In the genomic region with DNA sequence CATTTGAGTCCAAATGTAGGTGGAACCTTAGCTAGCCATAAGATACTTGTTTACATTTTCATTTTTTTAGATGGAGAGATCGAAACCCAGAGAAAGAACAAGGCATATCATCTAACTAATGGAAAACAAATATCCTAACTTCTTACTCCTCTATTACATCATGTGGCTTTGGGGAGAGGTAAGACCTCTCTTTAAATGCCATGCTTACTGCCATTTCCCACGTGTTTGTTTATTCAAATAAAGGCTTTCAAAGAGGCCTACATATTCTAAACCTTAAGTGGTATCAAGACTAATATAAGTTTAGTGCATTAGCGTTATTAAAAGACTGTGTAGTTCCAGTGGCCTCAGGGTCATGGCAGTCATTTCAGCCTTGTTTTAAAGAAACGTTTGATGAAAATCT, we compare ENCODE assay signal across 31 mouse cellular contexts.
"Had no signal": no experiment of that assay in that cellular context is flagged by ENCODE, and none has a peak within 500 bp of the region (broad histone marks: within the 10 kb centered on the region; RNA-seq: fewer than 3 reads in every experiment).

No protein-coding gene starts in this region.

- H3K4me3 ChIP-seq: limb, embryonic 10.5 days; limb, embryonic 12.5 days; limb, embryonic 13.5 days; limb, embryonic 15.5 days; liver, embryonic 12.5 days; liver, embryonic 13.5 days; liver, embryonic 15.5 days; lung, embryonic 15.5 days; megakaryocyte, embryonic 14.5 days; midbrain, embryonic 10.5 days; midbrain, embryonic 12.5 days; midbrain, embryonic 13.5 days; midbrain, embryonic 15.5 days; neural tube, embryonic 12.5 days had no signal

- H3K27me3 ChIP-seq: limb, embryonic 12.5 days; limb, embryonic 13.5 days; limb, embryonic 15.5 days; liver, embryonic 12.5 days; liver, embryonic 13.5 days; liver, embryonic 15.5 days; lung, embryonic 15.5 days; megakaryocyte, embryonic 14.5 days; midbrain, embryonic 12.5 days; midbrain, embryonic 13.5 days; midbrain, embryonic 15.5 days; neural tube, embryonic 12.5 days had no signal

- H3K9ac ChIP-seq: limb, embryonic 12.5 days; limb, embryonic 13.5 days; limb, embryonic 15.5 days; liver, embryonic 12.5 days; liver, embryonic 13.5 days; liver, embryonic 14.5 days; liver, embryonic 15.5 days; liver, postnatal 0 days; lung, embryonic 14.5 days; lung, embryonic 15.5 days; midbrain, embryonic 12.5 days; midbrain, embryonic 13.5 days; midbrain, embryonic 15.5 days; neural tube, embryonic 12.5 days had no signal

- H3K9me3 ChIP-seq: limb, embryonic 10.5 days; limb, embryonic 12.5 days; limb, embryonic 13.5 days; limb, embryonic 15.5 days; liver, embryonic 12.5 days; liver, embryonic 13.5 days; liver, embryonic 15.5 days; lung, embryonic 15.5 days; megakaryocyte, embryonic 14.5 days; midbrain, embryonic 10.5 days; midbrain, embryonic 12.5 days; midbrain, embryonic 13.5 days; midbrain, embryonic 15.5 days; neural tube, embryonic 12.5 days had no signal

- H3K4me2 ChIP-seq: limb, embryonic 12.5 days; limb, embryonic 13.5 days; limb, embryonic 15.5 days; liver, embryonic 11.5 days; liver, embryonic 12.5 days; liver, embryonic 13.5 days; liver, embryonic 15.5 days; lung, embryonic 14.5 days; lung, embryonic 15.5 days; midbrain, embryonic 11.5 days; midbrain, embryonic 12.5 days; midbrain, embryonic 13.5 days; midbrain, embryonic 15.5 days; neural tube, embryonic 12.5 days had no signal

- ATAC-seq: liver, embryonic 12.5 days; liver, postnatal 0 days; lung, postnatal 0 days; midbrain, embryonic 13.5 days; midbrain, embryonic 15.5 days; midbrain, embryonic 16.5 days had no signal

- H3K27ac ChIP-seq: limb, embryonic 10.5 days; limb, embryonic 12.5 days; limb, embryonic 13.5 days; limb, embryonic 15.5 days; liver, embryonic 12.5 days; liver, embryonic 13.5 days; liver, embryonic 14.5 days; liver, embryonic 15.5 days; lung, embryonic 15.5 days; macrophage; midbrain, embryonic 12.5 days; midbrain, embryonic 13.5 days; midbrain, embryonic 15.5 days; neural tube, embryonic 12.5 days had no signal

- DNase-seq: left cerebral cortex, postnatal 4 days; liver; liver, embryonic 13.5 days; liver, postnatal 0 days; lung, adult 18-20 months; lung, adult 2 months; lung, embryonic 14.5 days; lung, postnatal 10 days; lung, postnatal 14 days; lung, postnatal 36 days; lung, postnatal 4 days; midbrain, embryonic 14.5 days had no signal

- H3K4me1 ChIP-seq: megakaryocyte, embryonic 14.5 days had no signal

- H3K36me3 ChIP-seq: limb, embryonic 10.5 days; limb, embryonic 12.5 days; limb, embryonic 13.5 days; limb, embryonic 15.5 days; liver, embryonic 12.5 days; liver, embryonic 13.5 days; liver, embryonic 15.5 days; lung, embryonic 15.5 days; midbrain, embryonic 10.5 days; midbrain, embryonic 12.5 days; midbrain, embryonic 13.5 days; midbrain, embryonic 15.5 days; neural tube, embryonic 12.5 days had no signal
